Mouse (Mus musculus) G1E (cell line): ENCODE data around the gene Fem1a. TPM values are rescaled to one million over a fixed set of nuclear protein-coding genes. Genes with fewer than 3 reads are reported as not detected.
A peak's percentile ranks its signal among the peaks of the same experiment; 100 is the strongest.

Experiments
- ATAC-seq: 2 replicates; pipeline ENCODE4 v1.8.0; 2016; ENCODE audit warnings: mild to moderate bottlenecking; ENCODE audit not compliant: insufficient number of reproducible peaks, poor library complexity, low FRiP score, severe bottlenecking; ENCODE audit errors: extremely low read depth
- DNase-seq: peaks from one replicate; pipeline ENCODE4 v3.0.0; 2012; ENCODE audit warnings: low spot score
- H3K27me3 ChIP-seq: 2 replicates; pipeline ENCODE4 v1.6.1; 2012; ENCODE audit warnings: mild to moderate bottlenecking, low read length, inconsistent platforms; ENCODE audit not compliant: insufficient read depth
- H3K36me3 ChIP-seq: replicated peaks from 2 replicates; pipeline ENCODE3; 2012; ENCODE audit warnings: mild to moderate bottlenecking, inconsistent platforms
- H3K4me1 ChIP-seq: 2 replicates; pipeline ENCODE4 v1.6.1; 2012; ENCODE audit warnings: low read depth, low read length, inconsistent platforms, mixed read lengths; ENCODE audit not compliant: insufficient read depth
- H3K4me3 ChIP-seq: 2 replicates; pipeline ENCODE4 v1.5.1; 2012; ENCODE audit warnings: low read depth, mild to moderate bottlenecking, inconsistent platforms, low read length, moderate library complexity, mixed read lengths
- H3K9me3 ChIP-seq: replicated peaks from 2 replicates; pipeline ENCODE4 v1.6.1; 2012; ENCODE audit warnings: inconsistent platforms
- CTCF ChIP-seq: IDR thresholded peaks from 2 replicates; pipeline ENCODE4 v1.5.1; 2012; ENCODE audit warnings: low read depth, low read length, inconsistent platforms, mixed read lengths
- GATA1 ChIP-seq: IDR thresholded peaks from 2 replicates; pipeline ENCODE4 v1.6.1; 2012; ENCODE audit warnings: borderline replicate concordance, low read length, inconsistent platforms, mixed read lengths
- GATA2 ChIP-seq: IDR thresholded peaks from 2 replicates; pipeline ENCODE4 v1.6.1; 2012; ENCODE audit warnings: low read depth, low read length, inconsistent platforms, borderline replicate concordance
- POLR2AphosphoS5 ChIP-seq: IDR thresholded peaks from 2 replicates; pipeline ENCODE4 v1.6.1; 2012; ENCODE audit warnings: low read depth, low read length, inconsistent platforms; ENCODE audit not compliant: insufficient replicate concordance
- TAL1 ChIP-seq: conservative IDR thresholded peaks from 2 replicates; pipeline ENCODE4 v1.6.1; 2012; ENCODE audit warnings: low read depth, low read length, inconsistent platforms, mixed read lengths
- polyA plus RNA-seq: library from polyadenylated mRNA; stranded (reverse); fragments of >175 nt; gene quantifications from 2 replicates; pipeline ENCODE4 v1.2.3, GENCODE M21; 2012
- total RNA-seq, 2 experiments: library from RNA; stranded (forward) in 1 of 2; stranded (reverse) in 1 of 2; fragments of 200-1000 nt in 1 of 2; fragments of >200 nt in 1 of 2; fragmentation: Nextera tagmentation in 1 of 2; gene quantifications; 2 replicates each; pipeline ENCODE4 v1.2.3; 2014 to 2017

The Fem1a gene
- total and polyA plus RNA-seq, 3 experiments = 14.4 to 20.1 (median 17.8) TPM

GRCm38 (mm10) chr17:56266271-56266670, 9.7 kb downstream of the Fem1a start:
- DNase-seq (no peak), ATAC-seq (no peak)
- H3K9me3 ChIP-seq = no peaks in the 10 kb centered on the region
- no peak for TF ChIP-seq CTCF
- no peak for TF ChIP-seq GATA1
- no peak for TF ChIP-seq POLR2AphosphoS5
- TF ChIP-seq TAL1 = no peak
- no peak for TF ChIP-seq GATA2
- H3K4me1 ChIP-seq = peaks cover 58% of the 10 kb centered on the region
- no peaks in the 10 kb centered on the region for H3K27me3 ChIP-seq
- no peak overlapping the region for H3K4me3 ChIP-seq
- peaks cover 64% of the 10 kb centered on the region for H3K36me3 ChIP-seq

- Histone ChIP-seq H3K4me1 (peaks cover 51% of the 10 kb centered on the region), H3K36me3 (peaks cover 68% of the 10 kb centered on the region), H3K9me3 (no peaks in the 10 kb centered on the region), H3K27me3 (no peaks in the 10 kb centered on the region), H3K4me3 (peak overlapping the region; percentile 59; the same call in 1 of the 2 replicates)
- TF ChIP-seq CTCF (no peak), POLR2AphosphoS5 (no peak), GATA1 (no peak), GATA2 (no peak), TAL1 (no peak)
- DNase-seq (peak; percentile 81), ATAC-seq (peak; percentile 90)
These were observed 12.6 kb downstream of the Fem1a start for GRCm38 (mm10) chr17:56269153-56269630.

- TF ChIP-seq POLR2AphosphoS5 (no peak), GATA2 (no peak), CTCF (no peak), GATA1 (no peak), TAL1 (no peak)
- H3K9me3 ChIP-seq = no peaks in the 10 kb centered on the region
- no peak overlapping the region; the same call in 1 of the 2 replicates for H3K4me3 ChIP-seq
- peaks cover 68% of the 10 kb centered on the region for H3K36me3 ChIP-seq
- H3K4me1 ChIP-seq = peaks cover 51% of the 10 kb centered on the region
- no peak for ATAC-seq
- no peak for DNase-seq
- H3K27me3 ChIP-seq = no peaks in the 10 kb centered on the region
These were observed 13.1 kb downstream of the Fem1a start for GRCm38 (mm10) chr17:56269741-56270140.

GRCm38 (mm10) chr17:56271609-56272253, 15.1 kb downstream of the Fem1a start:
- H3K4me1 ChIP-seq = peaks cover 47% of the 10 kb centered on the region
- no peak overlapping the region for H3K4me3 ChIP-seq
- no peaks in the 10 kb centered on the region for H3K27me3 ChIP-seq
- no peak for DNase-seq
- ATAC-seq = no peak
- peaks cover 53% of the 10 kb centered on the region for H3K36me3 ChIP-seq
- H3K9me3 ChIP-seq = no peaks in the 10 kb centered on the region
- no peak for TF ChIP-seq GATA2
- TF ChIP-seq POLR2AphosphoS5 = no peak
- no peak for TF ChIP-seq TAL1
- no peak for TF ChIP-seq GATA1
- no peak for TF ChIP-seq CTCF

GRCm38 (mm10) chr17:56272644-56273043, 16.0 kb downstream of the Fem1a start:
- Histone ChIP-seq H3K36me3 (peaks cover 53% of the 10 kb centered on the region), H3K27me3 (no peaks in the 10 kb centered on the region), H3K9me3 (no peaks in the 10 kb centered on the region), H3K4me3 (no peak overlapping the region), H3K4me1 (peaks cover 54% of the 10 kb centered on the region)
- ATAC-seq (no peak), DNase-seq (no peak)
- no peak for TF ChIP-seq TAL1
- no peak for TF ChIP-seq GATA2
- no peak for TF ChIP-seq CTCF
- TF ChIP-seq GATA1 = no peak
- TF ChIP-seq POLR2AphosphoS5 = no peak

- TF ChIP-seq GATA2 (no peak), GATA1 (no peak), TAL1 (no peak)
- Histone ChIP-seq H3K36me3 (peaks cover 54% of the 10 kb centered on the region), H3K4me3 (no peak overlapping the region), H3K27me3 (no peaks in the 10 kb centered on the region), H3K4me1 (peaks cover 61% of the 10 kb centered on the region), H3K9me3 (no peaks in the 10 kb centered on the region)
- no peak for DNase-seq
- ATAC-seq = no peak
These were observed 16.9 kb downstream of the Fem1a start for GRCm38 (mm10) chr17:56273482-56273881.

GRCm38 (mm10) chr17:56273986-56274385, 17.4 kb downstream of the Fem1a start:
- no peak for TF ChIP-seq CTCF
- no peak for TF ChIP-seq GATA2
- no peak for TF ChIP-seq POLR2AphosphoS5
- no peak for TF ChIP-seq GATA1
- no peak for TF ChIP-seq TAL1
- Histone ChIP-seq H3K4me3 (no peak overlapping the region), H3K4me1 (peaks cover 63% of the 10 kb centered on the region), H3K36me3 (peaks cover 58% of the 10 kb centered on the region), H3K9me3 (no peaks in the 10 kb centered on the region), H3K27me3 (no peaks in the 10 kb centered on the region)
- ATAC-seq (no peak), DNase-seq (no peak)
